Mouse (Mus musculus): Measurements from ENCODE around the gene Thrap3. TPM values are rescaled to one million over a fixed set of nuclear protein-coding genes. Genes with fewer than 3 reads are reported as not detected.

Gene Thrap3
- polyA plus RNA-seq (2017; shearing (Covaris generic)) = 100 to 1,000 TPM; 175 to 176 TPM

DNA sequence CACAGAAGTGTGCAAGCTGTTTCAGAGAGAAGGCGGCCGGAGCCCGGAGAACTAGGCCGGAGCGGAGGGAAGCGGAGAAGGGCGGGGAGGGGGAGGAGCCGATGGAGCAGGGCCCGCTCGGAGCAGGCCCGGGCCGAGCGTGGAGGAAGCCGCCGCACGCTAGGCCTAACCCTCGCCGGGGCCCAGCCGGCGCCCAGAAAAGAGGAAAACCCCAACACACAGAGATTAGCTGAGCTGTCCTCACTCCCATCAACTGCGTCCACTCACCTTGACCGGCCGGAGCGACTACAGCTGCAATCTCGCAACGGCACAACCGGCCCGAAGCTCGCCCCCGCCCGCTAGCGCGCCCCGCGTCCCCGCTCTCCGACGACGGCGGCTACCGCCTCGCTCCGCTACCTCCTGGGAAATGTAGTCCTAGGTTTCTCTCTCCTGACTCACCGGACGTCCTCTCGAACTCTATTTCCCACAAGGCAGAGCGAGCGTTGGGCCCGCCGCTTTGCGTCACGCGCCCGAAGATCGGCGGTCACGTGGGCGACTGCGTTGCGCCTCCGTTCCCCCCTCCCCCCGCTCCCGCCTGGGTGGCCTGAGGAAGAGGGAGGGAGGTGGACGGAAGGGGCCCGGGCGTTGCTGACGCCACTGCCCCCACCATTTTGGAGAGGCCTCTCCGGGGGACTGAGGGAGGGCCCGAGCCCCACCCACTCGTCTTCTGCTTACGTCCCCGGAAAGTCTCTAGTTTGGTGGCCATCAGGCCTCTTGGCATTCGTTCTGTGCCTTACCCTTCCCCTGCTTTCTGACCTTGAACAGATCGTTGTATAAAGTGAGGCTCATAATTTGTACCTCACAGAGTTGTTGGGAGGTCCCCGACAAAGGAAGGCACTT, at the start of gene Thrap3:
TSS of gene Thrap3 (minus strand) at position 458 of the 879 bp plus-strand sequence.

DNA sequence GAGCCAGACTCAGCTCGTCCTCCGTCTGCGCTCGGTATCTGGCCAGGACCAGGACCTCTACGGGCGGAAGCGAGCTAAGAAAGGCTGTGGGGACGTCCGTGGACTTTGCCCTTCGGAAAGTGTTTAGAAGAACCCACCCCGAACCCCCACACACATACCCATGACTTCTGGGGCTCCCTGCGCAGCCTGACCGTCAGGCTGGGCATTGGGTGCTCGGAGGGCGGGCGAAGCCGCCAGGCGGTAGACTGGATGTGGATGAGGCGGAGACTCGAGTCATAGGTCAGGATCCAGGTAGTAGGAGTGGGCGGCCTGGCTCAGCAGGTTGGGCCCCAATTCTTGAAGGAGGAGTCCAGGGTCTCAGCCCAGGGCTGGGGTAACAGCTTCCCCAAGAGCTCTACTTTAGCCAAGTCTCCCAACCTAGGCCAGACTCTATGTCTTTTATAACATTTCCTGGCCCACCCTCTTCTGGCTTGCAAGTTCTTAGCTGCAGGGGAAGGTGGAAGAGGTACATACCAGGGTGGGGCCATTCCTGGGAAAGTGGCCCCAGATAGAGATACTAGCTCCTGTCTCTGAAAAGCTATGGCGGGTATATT, 39.4 kb downstream of the Thrap3 start, which contains the start of gene Sh3d21:
TSS of gene Sh3d21 (minus strand) at position 425 of the 593 bp plus-strand sequence.

GRCm38 (mm10) chr4:126147533-126148160, 54.9 kb downstream of the Thrap3 start, which contains the start of gene Eva1b:
TSS of gene Eva1b (plus strand) at chr4:126147744.

Other genes with a start within 250 kb of the Thrap3 start
- gene Csf3r, start 178.2 kb downstream of the Thrap3 start, polyA plus RNA-seq (2017; shearing (Covaris generic)) = under 1 TPM; 0.05 to 0.81 TPM
- gene Mrps15, start 155.8 kb downstream of the Thrap3 start, polyA plus RNA-seq (2017; shearing (Covaris generic)) = 100 to 1,000 TPM in 1 of 2 experiments, 10 to 100 TPM in 1; 98.3 to 104 TPM
- gene Oscp1, start 144.2 kb downstream of the Thrap3 start, polyA plus RNA-seq (2017; shearing (Covaris generic)) = 1 to 10 TPM in 1 of 2 experiments, under 1 TPM in 1; 0.37 to 4.8 TPM
- 10 to 100 TPM; 53.0 to 64.1 TPM for gene Lsm10, start 106.1 kb downstream of the Thrap3 start, polyA plus RNA-seq (2017; shearing (Covaris generic))
- 10 to 100 TPM; 52.2 to 59.3 TPM for gene Stk40, start 98.8 kb downstream of the Thrap3 start, polyA plus RNA-seq (2017; shearing (Covaris generic))
- gene Eva1b, start 55.0 kb downstream of the Thrap3 start, polyA plus RNA-seq (2017; shearing (Covaris generic)) = 10 to 100 TPM; 43.5 to 54.9 TPM
- 1 to 10 TPM; 1.5 to 2.2 TPM for gene Sh3d21, start 39.3 kb downstream of the Thrap3 start, polyA plus RNA-seq (2017; shearing (Covaris generic))
- 10 to 100 TPM; 65.9 to 67.0 TPM for gene Map7d1, start 53.6 kb upstream of the Thrap3 start, polyA plus RNA-seq (2017; shearing (Covaris generic))
- 10 to 100 TPM; 85.6 to 91.2 TPM for gene Trappc3, start 59.6 kb upstream of the Thrap3 start, polyA plus RNA-seq (2017; shearing (Covaris generic))
- gene Col8a2, start 84.0 kb upstream of the Thrap3 start, polyA plus RNA-seq (2017; shearing (Covaris generic)) = not detected
- 10 to 100 TPM; 68.3 to 80.0 TPM for gene Adprhl2, start 118.9 kb upstream of the Thrap3 start, polyA plus RNA-seq (2017; shearing (Covaris generic))
- gene Tekt2, start 122.9 kb upstream of the Thrap3 start, polyA plus RNA-seq (2017; shearing (Covaris generic)) = under 1 TPM in 1 of 2 experiments, not detected in 1; 0.37 TPM
- 10 to 100 TPM; 28.4 to 29.3 TPM for gene Ago3, start 226.8 kb upstream of the Thrap3 start, polyA plus RNA-seq (2017; shearing (Covaris generic))